Mouse (Mus musculus) embryonic facial prominence, embryonic 14.5 days (tissue): ENCODE measurements at regions not wholly inside any gene's neighbourhood (a gene's known extent, or its start where the extent isn't known, plus 50 kb on each side); places are given as distances from the start of the nearest gene placed in this dataset.

Experiments
- ATAC-seq: fragments of 200-750 bp; cut with Nextera tagmentation; 2 replicates; pipeline ENCODE4 v1.8.0; 2017; ENCODE audit warnings: low read depth, moderate number of reproducible peaks, moderate TSS enrichment
- DNase-seq: peaks from one replicate; pipeline ENCODE4 v3.0.0-alpha.2; 2015; ENCODE audit warnings: low spot score
- H3K27ac ChIP-seq: fragments of 300-500 bp; sonication (generic); replicated peaks from 2 replicates; pipeline ENCODE4 v1.5.1; 2014; ENCODE audit warnings: low read depth, mild to moderate bottlenecking, low read length, moderate library complexity
- H3K27me3 ChIP-seq: fragments of 300-500 bp; sonication (generic); replicated peaks from 2 replicates; pipeline ENCODE4 v1.6.1; 2014; ENCODE audit warnings: low read length; ENCODE audit not compliant: control insufficient read depth, insufficient read depth
- H3K36me3 ChIP-seq: fragments of 300-500 bp; sonication (generic); 2 replicates; pipeline ENCODE4 v1.6.1; 2014; ENCODE audit warnings: low read length, mixed read lengths; ENCODE audit not compliant: control insufficient read depth, insufficient read depth
- H3K4me1 ChIP-seq: fragments of 300-500 bp; sonication (generic); 2 replicates; pipeline ENCODE4 v1.6.1; 2014; ENCODE audit warnings: antibody characterized with exemption, low read length; ENCODE audit not compliant: control insufficient read depth, insufficient read depth
- H3K4me2 ChIP-seq: fragments of 300-500 bp; sonication (generic); 2 replicates; pipeline ENCODE4 v1.6.1; 2014; ENCODE audit warnings: low read depth, mild to moderate bottlenecking, low read length, moderate library complexity, mixed read lengths
- H3K4me3 ChIP-seq: fragments of 300-500 bp; sonication (generic); 2 replicates; pipeline ENCODE4 v1.5.1; 2014; ENCODE audit warnings: low read depth, mild to moderate bottlenecking, low read length
- H3K9ac ChIP-seq: fragments of 300-500 bp; sonication (generic); 2 replicates; pipeline ENCODE4 v1.6.1; 2014; ENCODE audit warnings: low read depth, mild to moderate bottlenecking, low read length, moderate library complexity, mixed read lengths
- H3K9me3 ChIP-seq: fragments of 300-500 bp; sonication (generic); 2 replicates; pipeline ENCODE4 v1.6.1; 2016; ENCODE audit warnings: low read length; ENCODE audit not compliant: control insufficient read depth
- WGBS: fragments of 180-500 bp; shearing (Covaris S2); extraction: QIAGEN DNeasy Blood & Tissue Kit; methylation state at CpG from one replicate; pipeline ENCODE4 v1.1.7; 2014; 5-methylcytosine and 5-hydroxymethylcytosine counted together

DNA sequence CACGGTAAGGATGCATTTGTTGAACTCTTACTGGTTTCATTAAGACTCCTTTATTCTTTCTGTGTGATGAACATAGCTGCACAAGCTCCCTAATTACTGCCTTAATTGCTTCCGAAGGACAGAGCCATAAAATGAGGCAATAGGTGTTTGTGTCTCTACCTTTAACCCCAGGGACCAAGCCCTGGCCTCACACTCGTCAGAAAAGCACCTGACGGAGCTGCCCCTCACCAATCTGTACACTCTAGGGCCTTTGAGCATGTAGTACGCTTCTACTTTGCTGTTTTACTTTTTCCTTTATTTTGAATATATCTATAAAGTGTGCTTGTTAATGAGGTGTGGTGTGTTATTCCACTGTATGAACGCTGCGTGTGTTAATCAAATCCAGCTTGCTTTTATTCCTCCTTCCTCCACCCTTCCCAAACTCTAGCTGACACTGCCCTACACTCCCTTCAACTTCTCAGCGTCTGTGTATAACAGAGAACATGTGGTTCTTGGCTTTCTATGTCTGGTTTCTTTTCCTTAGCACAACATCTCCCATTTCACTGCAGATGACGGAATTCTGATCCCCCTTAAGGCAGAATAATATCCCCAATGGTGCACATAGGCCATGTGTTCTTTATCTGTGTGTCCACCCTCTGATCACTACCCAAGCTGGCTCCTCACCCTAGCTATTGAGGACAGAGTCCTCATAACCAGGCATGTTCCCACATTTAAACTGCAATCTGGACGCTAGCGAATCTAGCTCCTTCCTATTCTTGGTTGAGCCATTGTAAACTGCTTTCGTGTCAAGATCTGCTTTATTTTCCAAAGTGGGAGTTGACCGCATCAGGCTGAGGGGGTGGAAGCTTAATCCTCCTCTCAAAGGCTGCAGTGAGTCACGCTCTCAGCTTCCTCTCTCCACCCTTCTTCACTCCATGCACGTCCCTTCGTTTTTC is 52.5 kb upstream of the Nfe2l2 start:
- Histone ChIP-seq H3K36me3 (no peaks in the 10 kb centered on the region), H3K4me3 (no peak overlapping the region), H3K9ac (no peak overlapping the region; the same call in 1 of the 2 replicates), H3K4me2 (peak overlapping the region; percentile 34), H3K27me3 (no peaks in the 10 kb centered on the region), H3K4me1 (peaks cover 20% of the 10 kb centered on the region), H3K9me3 (no peaks in the 10 kb centered on the region), H3K27ac (peak overlapping the region; percentile 74)
- WGBS: 27% methylated on average over 16 of the region's 16 CpGs
- ATAC-seq (peak; percentile 88), DNase-seq (peak; percentile 79)

DNA sequence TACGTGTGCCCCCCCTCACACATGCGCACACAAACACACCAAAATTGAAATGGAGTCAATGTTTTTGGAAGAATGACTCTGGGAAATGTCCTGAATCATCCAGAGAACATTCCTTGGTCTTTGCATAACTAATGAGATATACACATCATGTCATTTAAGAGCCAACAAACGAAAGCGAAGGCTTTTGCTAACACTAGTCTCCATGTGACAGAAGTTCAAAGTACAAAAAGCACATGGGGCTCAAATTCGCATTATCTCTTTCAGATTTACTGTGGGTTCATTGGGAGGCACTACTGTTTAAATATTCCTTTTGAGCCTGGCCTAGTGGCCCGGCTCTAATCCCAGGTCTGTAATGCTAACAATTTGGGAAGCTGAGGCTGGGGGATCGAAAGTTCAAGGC is 50.2 kb upstream of the Nfe2l2 start:
- 82% methylated on average over 7 of the region's 7 CpGs for WGBS
- Histone ChIP-seq H3K36me3 (no peaks in the 10 kb centered on the region), H3K4me2 (no peak overlapping the region), H3K27me3 (no peaks in the 10 kb centered on the region), H3K4me1 (peaks cover 20% of the 10 kb centered on the region), H3K4me3 (no peak overlapping the region), H3K9ac (no peak overlapping the region), H3K27ac (no peak overlapping the region), H3K9me3 (no peaks in the 10 kb centered on the region)
- DNase-seq (no peak), ATAC-seq (no peak)
